Mouse (Mus musculus) brain, adult 2 months (tissue): ENCODE data around the gene Carns1.
A peak's percentile ranks its signal among the peaks of the same experiment; 100 is the strongest.

ENCODE experiments used
- DNase-seq: peaks from one replicate; pipeline ENCODE4 v3.0.0; 2011; ENCODE audit warnings: low read depth, low spot score

The Carns1 gene

GRCm38 (mm10) chr19:4175368-4175947 lies at the start of gene Carns1:
Gene Carns1 (minus strand): TSS chr19:4175479.
- DNase-seq = peak; percentile 71

DNA sequence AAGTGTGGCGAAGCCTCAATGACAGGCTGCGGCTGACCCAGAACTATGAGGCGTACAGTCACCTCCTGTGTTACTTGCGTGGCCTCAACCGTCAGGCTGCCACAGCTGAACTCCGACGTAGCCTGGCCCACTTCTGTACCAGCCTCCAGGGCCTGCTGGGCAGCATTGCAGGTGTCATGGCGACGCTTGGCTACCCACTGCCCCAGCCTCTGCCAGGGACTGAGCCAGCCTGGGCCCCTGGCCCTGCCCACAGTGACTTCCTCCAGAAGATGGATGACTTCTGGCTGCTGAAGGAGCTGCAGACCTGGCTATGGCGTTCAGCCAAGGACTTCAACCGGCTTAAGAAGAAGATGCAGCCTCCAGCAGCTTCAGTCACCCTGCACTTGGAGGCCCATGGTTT lies 46.9 kb upstream of the Carns1 start:
- DNase-seq = no peak

DNA sequence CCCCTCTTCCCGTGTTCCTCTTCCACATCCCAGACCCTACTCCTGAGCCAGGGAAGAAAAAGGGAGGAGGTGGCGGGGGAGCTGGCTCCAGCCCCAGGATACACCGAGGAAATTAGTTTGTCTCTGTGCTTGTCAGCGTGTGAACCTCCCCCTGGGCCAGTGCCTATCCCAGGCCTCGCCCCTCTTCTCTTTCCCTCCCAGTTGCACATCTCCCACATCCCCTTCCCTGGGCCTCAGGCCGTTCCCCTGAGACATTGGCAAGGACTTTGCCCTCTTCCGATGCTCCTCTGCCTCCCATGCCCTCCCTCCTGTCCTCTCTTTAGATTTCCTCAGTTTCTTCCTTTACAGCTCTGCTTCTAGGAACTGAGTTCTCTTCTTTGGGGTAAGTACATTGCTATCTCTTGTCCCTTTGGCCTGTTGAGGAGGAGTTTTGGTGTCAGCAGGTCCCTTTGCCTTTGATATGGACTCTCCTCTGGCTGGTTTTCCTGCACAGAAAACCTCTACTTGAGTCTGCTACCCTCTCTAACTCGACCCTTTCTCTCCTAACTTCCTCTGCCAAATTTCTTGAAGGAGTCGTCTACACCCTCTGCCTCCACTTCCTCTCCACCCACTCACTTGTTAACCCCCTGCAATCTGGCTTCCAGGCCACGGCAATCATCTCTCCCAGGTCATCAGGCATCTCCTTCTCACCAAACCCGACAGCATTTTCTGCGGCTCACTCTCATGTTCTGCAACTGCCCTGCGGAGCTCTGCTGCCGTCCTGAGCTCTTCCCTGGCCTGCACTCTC lies 45.9 kb upstream of the Carns1 start:
- no peak for DNase-seq

GRCm38 (mm10) chr19:4220416-4220815 lies 45.1 kb upstream of the Carns1 start:
- no peak for DNase-seq

- no peak for DNase-seq
Measured at GRCm38 (mm10) chr19:4219943-4220342, 44.7 kb upstream of the Carns1 start.

DNA sequence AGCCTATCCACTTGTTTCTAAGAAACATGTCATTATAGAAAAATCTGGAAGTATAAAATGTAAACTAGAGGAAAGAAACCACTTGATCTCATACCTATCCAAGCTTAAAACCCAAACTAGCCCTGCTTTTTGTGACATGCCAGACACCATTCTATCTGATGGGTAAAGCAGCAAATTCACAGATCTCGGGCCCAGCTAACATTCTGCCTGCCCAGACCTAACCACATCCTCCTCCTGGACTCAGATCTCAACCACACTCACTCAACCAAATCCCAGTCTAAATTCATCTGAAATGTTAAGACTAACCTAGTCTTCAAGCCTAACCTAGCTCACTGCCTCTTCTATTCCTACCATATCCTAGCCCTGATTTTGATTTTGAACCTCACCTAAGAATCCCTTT lies 43.5 kb upstream of the Carns1 start:
- no peak for DNase-seq

GRCm38 (mm10) chr19:4218293-4218692 lies 43.0 kb upstream of the Carns1 start:
- DNase-seq = no peak

DNA sequence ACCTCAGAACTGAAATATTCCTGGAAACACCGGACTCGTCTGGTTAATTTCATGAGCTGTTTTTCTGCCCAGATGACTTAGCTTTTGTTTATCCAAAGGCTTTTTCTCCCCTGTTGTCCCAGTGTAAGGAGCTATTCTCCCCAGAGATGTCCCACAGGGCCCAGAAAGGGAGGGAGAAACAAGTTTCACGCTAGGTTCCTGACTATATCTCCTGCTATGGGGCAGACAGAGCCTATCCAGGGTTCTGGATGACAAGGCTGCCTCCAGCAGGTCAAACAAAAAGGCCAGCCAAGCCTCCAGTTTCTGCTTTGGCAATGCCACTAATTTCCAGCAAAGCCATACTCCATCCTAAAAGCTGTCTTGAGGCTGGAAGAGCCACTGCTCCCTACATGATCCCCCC lies 42.6 kb upstream of the Carns1 start:
- DNase-seq = no peak

DNA sequence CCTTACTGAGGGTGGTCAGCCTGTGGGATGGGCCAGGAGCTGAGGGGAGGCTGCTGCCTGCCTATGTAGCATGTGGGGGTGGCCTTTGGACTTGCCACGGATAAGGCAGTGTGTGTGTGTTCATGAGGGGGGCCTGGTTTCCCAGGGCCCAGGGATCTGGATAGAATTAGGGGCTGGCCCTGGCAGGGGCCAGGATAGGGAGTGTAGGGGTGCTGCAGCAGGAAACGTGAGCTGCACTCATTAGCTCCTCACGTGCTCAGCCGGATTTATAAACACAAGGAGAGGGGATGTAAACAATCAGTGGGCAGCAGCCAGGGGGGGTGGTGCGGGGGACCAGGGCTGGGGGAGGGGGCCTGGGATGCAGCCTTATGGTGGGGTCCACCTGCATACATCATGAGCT lies 41.9 kb upstream of the Carns1 start:
- no peak for DNase-seq

DNA sequence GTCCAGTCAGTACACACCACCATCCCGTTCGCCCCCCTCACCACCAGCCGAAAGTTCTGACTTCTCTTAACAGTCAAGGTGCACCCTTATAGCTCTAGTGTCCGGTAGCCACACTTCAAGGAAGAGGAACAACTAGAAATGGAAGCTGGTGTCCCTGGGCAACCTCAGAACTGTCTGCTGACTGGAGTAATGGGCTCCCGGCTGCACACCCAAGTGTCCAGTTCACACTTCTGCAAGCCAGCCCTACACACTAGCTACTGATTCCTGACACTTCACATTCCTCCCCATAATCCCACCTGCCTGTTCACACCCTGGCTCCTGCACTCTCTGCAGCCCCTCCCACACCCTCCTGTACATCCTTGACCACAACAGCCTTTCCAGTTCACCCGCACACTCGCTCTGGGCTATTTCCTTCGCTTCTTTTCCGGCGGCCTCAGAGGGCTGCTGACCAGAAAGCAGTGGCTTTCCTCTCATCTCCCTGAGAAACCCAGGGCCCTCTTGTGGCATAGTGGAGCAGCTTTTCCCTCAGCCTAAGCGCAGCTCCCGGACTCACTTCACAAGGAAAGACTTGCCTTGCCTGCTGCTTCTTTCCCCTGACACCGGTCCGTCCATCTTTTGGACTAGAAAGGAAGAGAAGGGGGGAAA lies 40.9 kb upstream of the Carns1 start:
- peak; percentile 82 for DNase-seq

DNA sequence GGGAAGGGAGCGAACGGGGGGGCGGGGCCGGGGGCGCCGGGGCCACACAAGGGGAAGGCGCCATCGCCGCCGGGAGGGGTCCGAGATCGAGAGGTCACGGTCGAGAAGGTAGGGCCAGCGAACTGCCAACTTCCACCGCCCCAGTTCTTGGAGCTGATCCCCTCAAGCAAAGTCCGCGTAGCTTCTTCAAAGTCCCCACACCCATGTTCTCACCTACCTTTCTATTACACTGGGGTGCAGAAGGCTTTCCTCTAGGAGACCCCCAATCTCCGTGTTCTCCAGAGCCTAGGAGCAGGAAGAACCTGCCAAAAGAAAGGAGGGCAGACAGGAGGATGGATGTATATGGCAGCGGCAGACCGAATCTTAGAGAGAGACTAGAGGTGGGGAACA lies 40.2 kb upstream of the Carns1 start:
- DNase-seq = no peak

DNA sequence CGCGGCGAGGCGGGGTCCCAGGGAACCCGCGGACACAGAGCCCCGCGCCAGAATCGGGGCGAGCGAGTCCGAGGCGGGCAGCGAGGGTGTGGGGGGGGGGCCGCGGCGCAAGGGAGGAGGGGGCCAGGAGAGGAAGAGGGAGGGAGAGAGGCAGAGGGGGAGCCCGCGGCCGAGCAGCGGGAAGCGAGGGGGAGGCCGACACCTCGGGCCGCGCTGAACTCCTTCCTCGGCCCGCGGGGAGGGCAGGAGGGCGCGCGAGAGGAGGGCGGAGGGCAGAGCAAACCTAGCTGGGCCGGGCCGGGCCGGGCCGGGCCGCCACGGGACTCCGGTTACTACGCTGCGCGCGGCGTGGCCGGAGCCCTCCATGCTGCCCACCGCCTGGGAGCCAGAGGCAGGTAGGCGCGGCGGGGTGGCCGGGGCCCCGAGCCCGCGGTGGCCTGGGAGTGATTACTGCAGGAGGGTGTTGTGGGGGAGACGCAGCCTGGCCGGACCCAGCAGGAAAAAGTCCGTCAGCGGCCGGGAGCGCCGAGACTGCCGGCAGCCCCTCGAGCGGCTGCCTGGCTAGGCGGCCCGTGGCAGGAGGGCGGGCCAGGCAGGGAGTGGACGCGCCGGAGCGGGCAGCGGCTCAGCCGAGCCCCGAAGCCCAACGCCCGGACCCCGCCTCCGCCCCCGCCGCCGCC lies 39.6 kb upstream of the Carns1 start:
- no peak for DNase-seq

DNA sequence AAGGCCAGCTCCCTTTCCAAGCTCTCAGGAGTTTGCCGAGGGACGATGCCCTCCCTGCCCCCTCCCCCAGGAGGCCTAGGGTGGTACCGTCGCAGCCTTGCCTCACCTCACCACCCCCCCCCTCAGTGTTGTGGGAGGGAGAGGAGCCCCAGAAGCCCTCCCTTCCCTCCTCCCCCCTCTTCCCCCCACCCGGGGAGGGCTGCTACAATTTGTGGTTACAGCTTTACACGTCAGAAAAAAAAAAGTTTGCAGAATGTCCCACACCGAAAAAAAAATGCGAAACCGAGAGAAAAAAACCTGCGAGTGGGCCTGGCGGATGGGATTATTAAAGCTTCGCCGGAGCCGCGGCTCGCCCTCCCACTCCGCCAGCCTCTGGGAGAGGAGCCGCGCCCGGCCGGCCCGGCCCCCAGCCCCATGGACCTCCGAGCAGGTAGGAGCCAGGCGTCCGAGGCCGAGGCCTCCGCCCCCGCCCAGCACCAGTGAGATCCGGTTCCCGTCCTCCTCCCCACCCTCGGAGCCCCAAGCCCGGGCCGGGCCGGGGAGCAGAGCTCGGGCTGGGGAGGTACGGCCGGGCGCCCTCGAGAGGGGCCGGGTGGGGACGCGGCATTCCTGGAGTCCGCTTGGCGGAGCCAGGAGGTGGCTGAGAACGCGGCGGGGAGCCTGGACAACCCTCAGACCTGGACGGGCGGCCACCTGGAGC lies 38.9 kb upstream of the Carns1 start, which contains the start of the genes Clcf1 and AC109138.7:
Gene Clcf1 (plus strand): TSS at position 168 of the 700 bp plus-strand sequence.
Gene AC109138.7 (plus strand): TSS at position 287 of the 700 bp plus-strand sequence.
- no peak for DNase-seq

DNA sequence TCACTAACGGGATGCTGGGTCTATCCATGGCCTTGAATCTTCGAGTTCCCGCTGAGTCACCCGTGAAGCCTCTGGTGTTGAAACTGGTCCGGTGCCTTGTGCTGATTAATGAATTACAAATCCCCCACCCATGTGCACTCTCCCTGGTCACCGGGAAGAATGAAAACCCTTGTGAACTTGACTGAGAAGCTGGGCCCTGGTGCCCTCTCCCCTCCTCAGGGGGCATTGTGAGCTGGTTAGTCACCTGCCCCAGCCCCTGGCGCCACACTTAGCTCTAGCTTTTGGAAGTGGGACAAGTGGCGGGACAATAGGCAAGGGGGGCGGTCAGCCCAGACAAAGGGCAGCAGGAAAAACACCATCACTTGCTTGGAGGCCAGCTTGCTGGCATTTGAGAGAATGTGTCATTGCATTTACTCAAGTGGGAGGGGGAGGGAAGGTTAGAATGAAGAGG lies 38.3 kb upstream of the Carns1 start:
- no peak for DNase-seq

DNA sequence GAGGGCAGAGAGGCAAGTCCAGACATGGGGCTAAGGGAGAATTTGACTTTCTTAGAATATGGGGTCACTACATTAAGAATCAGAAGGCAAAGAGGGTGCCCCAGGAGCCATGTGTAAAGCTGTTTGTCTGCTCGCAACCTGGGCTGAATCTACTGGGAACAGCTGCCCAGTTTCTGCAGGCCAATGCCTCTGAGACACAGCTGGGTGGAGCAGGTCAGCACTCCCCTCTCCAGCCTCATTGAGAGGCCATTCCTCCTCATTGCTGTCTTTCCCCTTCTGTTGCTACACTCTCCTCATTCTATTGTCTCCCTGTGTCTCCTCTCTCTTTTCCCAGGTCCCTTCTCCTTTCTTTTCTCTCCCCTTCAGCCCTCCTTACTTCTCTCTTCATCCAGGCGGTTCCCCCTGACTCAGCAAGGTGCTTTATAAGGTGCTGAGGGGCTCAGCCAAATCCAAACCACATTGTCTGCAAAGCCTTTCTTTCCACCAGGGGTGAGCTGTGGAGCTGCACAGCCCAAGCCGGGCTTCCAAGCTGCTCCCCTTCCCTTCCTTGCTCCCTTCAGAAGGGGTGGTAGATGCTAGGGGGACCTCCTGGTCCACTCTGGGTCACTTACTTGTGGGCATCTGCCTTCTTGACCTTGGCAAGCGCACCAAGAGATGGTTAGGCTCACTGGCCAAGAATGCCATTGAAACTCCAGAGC lies 36.8 kb upstream of the Carns1 start:
- DNase-seq = no peak

DNA sequence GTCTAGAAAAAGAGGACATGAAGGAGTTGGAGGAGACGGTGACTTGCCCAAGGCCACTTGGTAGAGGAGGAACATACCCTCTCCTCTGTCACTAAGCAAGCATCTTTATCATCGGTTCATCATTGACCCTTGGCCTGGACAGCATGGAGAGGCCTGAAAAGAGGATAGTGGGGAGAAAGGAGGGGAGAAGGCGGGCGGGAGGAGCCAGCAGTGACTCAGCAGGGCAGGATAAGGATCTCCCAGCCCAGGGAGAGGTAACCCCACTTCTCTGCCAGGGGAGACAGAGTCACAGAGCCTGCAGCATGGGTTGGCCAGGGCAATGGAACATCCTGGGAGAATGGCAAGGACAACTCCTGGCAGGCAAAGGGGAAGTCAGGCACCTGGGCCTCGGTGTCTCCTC lies 33.3 kb upstream of the Carns1 start:
- no peak for DNase-seq

GRCm38 (mm10) chr19:4206971-4207370 lies 31.7 kb upstream of the Carns1 start:
- peak; percentile 83 for DNase-seq

DNA sequence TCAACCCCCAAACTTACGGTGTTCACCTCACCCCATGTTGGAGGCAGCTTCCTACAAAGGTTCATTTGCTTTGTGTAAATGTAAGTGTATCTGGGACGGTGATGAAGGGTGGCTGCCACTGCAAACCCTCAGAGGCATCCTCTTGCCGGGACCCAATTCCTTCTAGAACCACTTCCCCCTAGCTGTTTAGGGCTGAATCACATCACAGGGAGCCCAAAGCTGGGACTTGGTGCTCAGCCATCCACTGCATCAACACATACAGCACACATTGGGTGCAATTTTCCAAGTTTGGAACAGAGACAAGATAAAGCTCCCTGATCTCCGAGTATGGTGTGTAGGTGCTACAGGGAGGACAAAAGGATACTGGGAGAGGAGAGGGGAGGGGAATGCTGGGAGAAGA lies 29.6 kb upstream of the Carns1 start:
- DNase-seq = peak; percentile 63

DNA sequence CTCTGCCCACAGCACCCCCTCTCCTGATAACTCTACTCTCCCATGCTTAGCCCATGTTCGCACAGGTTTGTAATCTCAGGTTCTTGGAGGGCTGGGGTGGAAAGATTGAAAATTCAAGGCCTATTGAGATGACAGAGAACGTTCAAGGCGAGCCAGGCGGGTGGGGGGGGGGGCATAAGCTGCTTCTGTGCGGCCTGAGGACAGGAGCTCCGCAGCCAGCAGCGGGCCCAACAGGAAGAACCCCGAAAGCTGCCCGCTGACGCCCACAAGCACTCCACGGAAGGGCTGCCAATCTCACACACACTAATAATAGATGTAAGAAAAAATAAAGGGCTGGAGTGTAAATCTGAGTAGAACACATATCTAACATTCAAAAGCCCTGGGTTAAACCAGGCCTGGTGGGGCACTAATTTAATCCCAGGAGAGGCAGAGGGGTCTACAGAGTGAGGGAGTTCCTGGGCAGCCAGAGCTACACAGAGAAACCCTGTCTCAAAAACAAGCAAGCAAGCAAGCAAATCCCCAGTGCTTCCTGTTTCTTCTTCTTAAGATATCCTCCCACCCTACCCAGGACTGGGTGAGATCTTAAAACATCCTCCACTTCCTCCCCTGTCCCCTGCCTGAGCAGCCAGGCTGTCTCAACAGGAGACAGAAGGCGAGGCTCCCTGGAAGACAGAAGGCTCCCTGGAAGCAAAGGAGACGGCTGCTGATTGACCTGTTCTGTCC lies 28.5 kb upstream of the Carns1 start:
- DNase-seq = peak; percentile 66

DNA sequence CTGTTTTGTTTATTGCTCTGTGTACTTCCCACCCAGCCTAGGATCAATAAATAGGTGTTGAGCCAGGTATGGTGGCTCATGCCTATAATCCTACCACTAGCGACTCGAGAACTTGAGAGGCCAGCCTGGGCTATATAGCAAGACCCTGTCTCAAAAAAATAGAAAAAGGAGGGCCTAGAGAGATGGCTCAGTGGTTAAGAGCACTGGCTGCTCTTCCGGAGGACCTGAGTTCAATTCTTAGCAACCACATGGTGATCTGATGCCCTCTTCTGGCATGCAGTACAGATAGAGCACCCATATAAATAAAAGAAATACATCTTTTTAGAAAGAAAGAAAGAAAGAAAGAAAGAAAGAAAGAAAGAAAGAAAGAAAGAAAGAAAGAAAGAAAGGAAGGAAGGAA lies 27.9 kb upstream of the Carns1 start:
- no peak for DNase-seq
